Mouse (Mus musculus) heart, postnatal 36 days (tissue): ENCODE data around the gene Gm8050. TPM values are rescaled to one million over a fixed set of nuclear protein-coding genes. Genes with fewer than 3 reads are reported as not detected.
"Not testable (repeated sequence)": the region's sequence is repeated elsewhere in the genome, so short reads cannot be mapped to it uniquely, and the experiment has no call there.

ENCODE experiments used
- DNase-seq, 2 experiments: peaks; one replicate each; pipeline ENCODE4 v3.0.0; 2021 to 2022
- intact Hi-C: fragments of 180-260 bp; cut with DNase I; formaldehyde crosslinking; loops from one replicate; pipeline ENCODE4 v1.15.1; 2025
- total RNA-seq, 2 experiments: library from RNA; stranded (reverse); gene quantifications; 2 replicates each; pipeline ENCODE4 v1.2.3; 2021

The Gm8050 gene
- not detected for total RNA-seq

- intact Hi-C loops = not testable (repeated sequence)
Observed at GRCm38 (mm10) chr14:6720151-6720550, at the start of gene Gm8050. TSS of gene Gm8050 (minus strand) at chr14:6720251.

GRCm38 (mm10) chr14:6757231-6757536, 37.1 kb upstream of the Gm8050 start:
- DNase-seq = peak in 1 of 2 experiments; percentile 4
- intact Hi-C loops = not testable (repeated sequence)

More at GRCm38 (mm10) chr14:6720151-6720550, at the start of gene Gm8050:
- DNase-seq = not testable (repeated sequence)

GRCm38 (mm10) chr14:6756384-6757230, 36.6 kb upstream of the Gm8050 start:
- DNase-seq = peak; percentile 14 to 28
- intact Hi-C loops = not testable (repeated sequence)

- intact Hi-C loops, DNase-seq: not testable (repeated sequence)
Observed at GRCm38 (mm10) chr14:6742232-6742631, 22.2 kb upstream of the Gm8050 start, which contains the start of gene Gm3636. TSS of gene Gm3636 (minus strand) at chr14:6742332.

GRCm38 (mm10) chr14:6684070-6684469, 36.0 kb downstream of the Gm8050 start, which contains the start of gene Gm10251:
TSS of gene Gm10251 (minus strand) at chr14:6684170.
- intact Hi-C loops, DNase-seq: not testable (repeated sequence)

Other genes starting within 250 kb of the Gm8050 start
- gene Gm8356, start 183.0 kb downstream of the Gm8050 start, total RNA-seq = not detected
- gene Gm3629, start 129.6 kb downstream of the Gm8050 start, total RNA-seq = under 1 TPM in 1 of 2 experiments, not detected in 1; 0.60 TPM
- gene Gm3460, start 97.8 kb downstream of the Gm8050 start, total RNA-seq = not detected
- gene Gm10251, start 36.1 kb downstream of the Gm8050 start, total RNA-seq = not detected
- under 1 TPM; 0.30 to 0.50 TPM for gene Gm3636, start 22.1 kb upstream of the Gm8050 start, total RNA-seq
- gene Gm8362, start 54.2 kb upstream of the Gm8050 start, total RNA-seq = not detected
- gene Gm3642, start 120.1 kb upstream of the Gm8050 start, total RNA-seq = not detected
- under 1 TPM; 0.33 to 0.35 TPM for gene Gm3667, start 169.7 kb upstream of the Gm8050 start, total RNA-seq